Mouse (Mus musculus): ENCODE results near the gene Usp3. TPM values are rescaled to one million over a fixed set of nuclear protein-coding genes. Genes with fewer than 3 reads are reported as not detected.

Gene Usp3
- polyA plus RNA-seq, 1 experiment from 2014 or later, result 42.7 TPM

GRCm38 (mm10) chr9:66518251-66518650 is 74.7 kb downstream of the Usp3 start:
- no peak overlapping the region for H3K4me3 ChIP-seq (ENCODE audit: low read length)
- H3K9me3 ChIP-seq (replicated peaks; ENCODE audit: control insufficient read depth, low read length), result no peaks in the 10 kb centered on the region
- 86% methylated on average over 5 of the region's 5 CpGs for WGBS
- no peak overlapping the region for H3K27ac ChIP-seq (ENCODE audit: low read length)
- no peak overlapping the region for H3K4me2 ChIP-seq (ENCODE audit: low read depth, low read length)
- H3K9ac ChIP-seq (ENCODE audit: low read length), result no peak overlapping the region
- H3K27me3 ChIP-seq (ENCODE audit: control insufficient read depth, insufficient read depth, low read length), result no peaks in the 10 kb centered on the region
- H3K4me1 ChIP-seq (ENCODE audit: control insufficient read depth, insufficient read depth, low read length), result peaks cover 18% of the 10 kb centered on the region
- ATAC-seq (replicated peaks; ENCODE audit: extremely low read depth, insufficient read depth, low FRiP score), result no peak
- peaks cover 43% of the 10 kb centered on the region for H3K36me3 ChIP-seq (ENCODE audit: control insufficient read depth, insufficient read depth)

- 89% methylated on average over 10 of the region's 10 CpGs for WGBS
- Histone ChIP-seq H3K27me3 (ENCODE audit: control insufficient read depth, insufficient read depth, low read length) (no peaks in the 10 kb centered on the region), H3K4me2 (ENCODE audit: low read depth, low read length) (no peak overlapping the region), H3K9ac (ENCODE audit: low read length) (no peak overlapping the region), H3K4me3 (ENCODE audit: low read length) (no peak overlapping the region), H3K4me1 (ENCODE audit: control insufficient read depth, insufficient read depth, low read length) (peaks cover 18% of the 10 kb centered on the region), H3K36me3 (ENCODE audit: control insufficient read depth, insufficient read depth) (peaks cover 43% of the 10 kb centered on the region), H3K27ac (ENCODE audit: low read length) (no peak overlapping the region), H3K9me3 (replicated peaks; ENCODE audit: control insufficient read depth, low read length) (no peaks in the 10 kb centered on the region)
- no peak for ATAC-seq (replicated peaks; ENCODE audit: extremely low read depth, insufficient read depth, low FRiP score)
These were observed 75.2 kb downstream of the Usp3 start for GRCm38 (mm10) chr9:66517746-66518145.

GRCm38 (mm10) chr9:66516296-66516940 is 76.5 kb downstream of the Usp3 start:
- no peaks in the 10 kb centered on the region for H3K27me3 ChIP-seq (ENCODE audit: control insufficient read depth, insufficient read depth, low read length)
- H3K27ac ChIP-seq (ENCODE audit: low read length), result peak overlapping the region; percentile 30; the same call in 1 of the 2 replicates
- no peak overlapping the region for H3K9ac ChIP-seq (ENCODE audit: low read length)
- H3K4me2 ChIP-seq (ENCODE audit: low read depth, low read length), result no peak overlapping the region
- no peak for ATAC-seq (replicated peaks; ENCODE audit: extremely low read depth, insufficient read depth, low FRiP score)
- H3K4me3 ChIP-seq (ENCODE audit: low read length), result no peak overlapping the region
- peaks cover 21% of the 10 kb centered on the region for H3K4me1 ChIP-seq (ENCODE audit: control insufficient read depth, insufficient read depth, low read length)
- peaks cover 43% of the 10 kb centered on the region for H3K36me3 ChIP-seq (ENCODE audit: control insufficient read depth, insufficient read depth)
- 74% methylated on average over 6 of the region's 6 CpGs for WGBS
- H3K9me3 ChIP-seq (replicated peaks; ENCODE audit: control insufficient read depth, low read length), result no peaks in the 10 kb centered on the region

GRCm38 (mm10) chr9:66515680-66516210 is 77.2 kb downstream of the Usp3 start:
- Histone ChIP-seq H3K4me3 (ENCODE audit: low read length) (no peak overlapping the region), H3K4me1 (ENCODE audit: control insufficient read depth, insufficient read depth, low read length) (peaks cover 24% of the 10 kb centered on the region), H3K27me3 (ENCODE audit: control insufficient read depth, insufficient read depth, low read length) (no peaks in the 10 kb centered on the region), H3K27ac (ENCODE audit: low read length) (peak overlapping the region; percentile 99), H3K4me2 (ENCODE audit: low read depth, low read length) (no peak overlapping the region), H3K9me3 (replicated peaks; ENCODE audit: control insufficient read depth, low read length) (no peaks in the 10 kb centered on the region), H3K36me3 (ENCODE audit: control insufficient read depth, insufficient read depth) (peaks cover 40% of the 10 kb centered on the region), H3K9ac (ENCODE audit: low read length) (no peak overlapping the region)
- no peak for ATAC-seq (replicated peaks; ENCODE audit: extremely low read depth, insufficient read depth, low FRiP score)
- WGBS, result 86% methylated on average over 10 of the region's 10 CpGs

- Histone ChIP-seq H3K4me1 (ENCODE audit: control insufficient read depth, insufficient read depth, low read length) (peaks cover 31% of the 10 kb centered on the region), H3K9ac (ENCODE audit: low read length) (peak overlapping the region; percentile 67), H3K27ac (ENCODE audit: low read length) (peak overlapping the region; percentile 99), H3K36me3 (ENCODE audit: control insufficient read depth, insufficient read depth) (peaks cover 35% of the 10 kb centered on the region), H3K27me3 (ENCODE audit: control insufficient read depth, insufficient read depth, low read length) (no peaks in the 10 kb centered on the region), H3K9me3 (replicated peaks; ENCODE audit: control insufficient read depth, low read length) (no peaks in the 10 kb centered on the region), H3K4me2 (ENCODE audit: low read depth, low read length) (peak overlapping the region; percentile 99), H3K4me3 (ENCODE audit: low read length) (peak overlapping the region; percentile 80)
- 23% methylated on average over 2 of the region's 2 CpGs for WGBS
- ATAC-seq (replicated peaks; ENCODE audit: extremely low read depth, insufficient read depth, low FRiP score), result no peak
These were observed 77.8 kb downstream of the Usp3 start for GRCm38 (mm10) chr9:66515115-66515514.

- Histone ChIP-seq H3K27me3 (ENCODE audit: control insufficient read depth, insufficient read depth, low read length) (no peaks in the 10 kb centered on the region), H3K9me3 (replicated peaks; ENCODE audit: control insufficient read depth, low read length) (no peaks in the 10 kb centered on the region), H3K9ac (ENCODE audit: low read length) (peak within 1 kb of the TSS; percentile 81), H3K27ac (ENCODE audit: low read length) (peak within 1 kb of the TSS; percentile 99), H3K4me1 (ENCODE audit: control insufficient read depth, insufficient read depth, low read length) (peaks cover 32% of the 10 kb centered on the region), H3K36me3 (ENCODE audit: control insufficient read depth, insufficient read depth) (peaks cover 33% of the 10 kb centered on the region), H3K4me2 (ENCODE audit: low read depth, low read length) (peak within 1 kb of the TSS; percentile 99), H3K4me3 (ENCODE audit: low read length) (peak within 1 kb of the TSS; percentile 80)
- 29% methylated on average over 17 of the region's 17 CpGs for WGBS
- peak; percentile 33 for ATAC-seq (replicated peaks; ENCODE audit: extremely low read depth, insufficient read depth, low FRiP score)
These were observed 78.6 kb downstream of the Usp3 start, which contains the start of gene Fbxl22 for GRCm38 (mm10) chr9:66514256-66514770. Fbxl22 (minus strand) TSS chr9:66514593.

GRCm38 (mm10) chr9:66513661-66514255 is 79.2 kb downstream of the Usp3 start:
- WGBS, result 43% methylated on average over 4 of the region's 4 CpGs

GRCm38 (mm10) chr9:66513150-66513549 is 79.8 kb downstream of the Usp3 start:
- Histone ChIP-seq H3K36me3 (ENCODE audit: control insufficient read depth, insufficient read depth) (peaks cover 28% of the 10 kb centered on the region), H3K27ac (ENCODE audit: low read length) (peak overlapping the region; percentile 99), H3K4me2 (ENCODE audit: low read depth, low read length) (peak overlapping the region; percentile 99), H3K4me1 (ENCODE audit: control insufficient read depth, insufficient read depth, low read length) (peaks cover 30% of the 10 kb centered on the region), H3K27me3 (ENCODE audit: control insufficient read depth, insufficient read depth, low read length) (no peaks in the 10 kb centered on the region), H3K9me3 (replicated peaks; ENCODE audit: control insufficient read depth, low read length) (no peaks in the 10 kb centered on the region), H3K4me3 (ENCODE audit: low read length) (peak overlapping the region; percentile 80), H3K9ac (ENCODE audit: low read length) (peak overlapping the region; percentile 81)
- ATAC-seq (replicated peaks; ENCODE audit: extremely low read depth, insufficient read depth, low FRiP score), result no peak

More at GRCm38 (mm10) chr9:66513661-66514255, 79.2 kb downstream of the Usp3 start:
- peaks cover 30% of the 10 kb centered on the region for H3K4me1 ChIP-seq (ENCODE audit: control insufficient read depth, insufficient read depth, low read length)
- ATAC-seq (replicated peaks; ENCODE audit: extremely low read depth, insufficient read depth, low FRiP score), result no peak
- peak overlapping the region; percentile 99 for H3K4me2 ChIP-seq (ENCODE audit: low read depth, low read length)
- H3K9ac ChIP-seq (ENCODE audit: low read length), result peak overlapping the region; percentile 81
- peak overlapping the region; percentile 99 for H3K27ac ChIP-seq (ENCODE audit: low read length)
- peak overlapping the region; percentile 80 for H3K4me3 ChIP-seq (ENCODE audit: low read length)
- H3K27me3 ChIP-seq (ENCODE audit: control insufficient read depth, insufficient read depth, low read length), result no peaks in the 10 kb centered on the region
- H3K9me3 ChIP-seq (replicated peaks; ENCODE audit: control insufficient read depth, low read length), result no peaks in the 10 kb centered on the region
- peaks cover 33% of the 10 kb centered on the region for H3K36me3 ChIP-seq (ENCODE audit: control insufficient read depth, insufficient read depth)

GRCm38 (mm10) chr9:66512351-66512671 is 80.6 kb downstream of the Usp3 start:
- H3K4me2 ChIP-seq (ENCODE audit: low read depth, low read length), result peak overlapping the region; percentile 99
- H3K36me3 ChIP-seq (ENCODE audit: control insufficient read depth, insufficient read depth), result peaks cover 19% of the 10 kb centered on the region
- peak overlapping the region; percentile 99 for H3K27ac ChIP-seq (ENCODE audit: low read length)
- no peaks in the 10 kb centered on the region for H3K9me3 ChIP-seq (replicated peaks; ENCODE audit: control insufficient read depth, low read length)
- peaks cover 30% of the 10 kb centered on the region for H3K4me1 ChIP-seq (ENCODE audit: control insufficient read depth, insufficient read depth, low read length)
- H3K4me3 ChIP-seq (ENCODE audit: low read length), result peak overlapping the region; percentile 80
- peak overlapping the region; percentile 91 for H3K9ac ChIP-seq (ENCODE audit: low read length)
- 0% methylated on average over 8 of the region's 8 CpGs for WGBS
- no peaks in the 10 kb centered on the region for H3K27me3 ChIP-seq (ENCODE audit: control insufficient read depth, insufficient read depth, low read length)
- ATAC-seq (replicated peaks; ENCODE audit: extremely low read depth, insufficient read depth, low FRiP score), result peak; percentile 74
